Mouse (Mus musculus): ENCODE data around the gene Tardbp.

DNA sequence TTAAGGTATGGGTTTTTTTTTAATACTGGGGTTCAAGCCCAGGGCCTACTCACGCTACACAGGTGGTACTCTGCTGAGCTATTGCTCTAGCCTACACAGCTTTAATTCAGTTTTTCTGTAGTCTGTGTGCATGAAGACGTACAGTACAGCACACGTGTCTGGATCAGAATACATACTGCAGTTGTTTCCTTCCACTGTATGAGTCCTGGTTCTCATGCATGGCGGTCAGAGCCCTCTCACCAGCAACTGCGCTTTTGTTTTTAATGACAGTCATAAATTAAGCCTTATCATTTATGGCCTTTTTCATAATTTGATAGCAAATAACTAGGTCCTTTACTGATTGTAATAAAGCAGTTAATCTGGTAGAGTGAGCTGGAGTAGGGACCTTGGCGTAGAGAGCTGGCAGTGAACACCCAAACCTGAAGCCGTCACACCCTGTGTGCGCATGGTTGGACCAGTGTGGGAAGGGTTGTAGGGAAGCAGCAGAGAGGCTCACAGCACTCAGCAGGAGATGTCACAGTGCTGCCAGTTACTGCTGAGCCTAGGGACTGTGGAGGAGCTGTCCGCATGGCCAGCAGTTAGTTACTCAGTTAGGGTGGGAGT lies 56.0 kb downstream of the Tardbp start:
- TF ChIP-seq CTCF (conservative IDR thresholded peaks at IDR 0.05; ENCODE audit: low read length) (no peak), POU5F1 (IDR thresholded peaks at IDR 0.05; ENCODE audit: borderline replicate concordance, low read length) (no peak)

All from E14TG2a.4 (cell line).